Mouse (Mus musculus): ENCODE data around the gene Keap1.
"Not testable (repeated sequence)": the region's sequence is repeated elsewhere in the genome, so short reads cannot be mapped to it uniquely, and the experiment has no call there.

Gene Keap1

DNA sequence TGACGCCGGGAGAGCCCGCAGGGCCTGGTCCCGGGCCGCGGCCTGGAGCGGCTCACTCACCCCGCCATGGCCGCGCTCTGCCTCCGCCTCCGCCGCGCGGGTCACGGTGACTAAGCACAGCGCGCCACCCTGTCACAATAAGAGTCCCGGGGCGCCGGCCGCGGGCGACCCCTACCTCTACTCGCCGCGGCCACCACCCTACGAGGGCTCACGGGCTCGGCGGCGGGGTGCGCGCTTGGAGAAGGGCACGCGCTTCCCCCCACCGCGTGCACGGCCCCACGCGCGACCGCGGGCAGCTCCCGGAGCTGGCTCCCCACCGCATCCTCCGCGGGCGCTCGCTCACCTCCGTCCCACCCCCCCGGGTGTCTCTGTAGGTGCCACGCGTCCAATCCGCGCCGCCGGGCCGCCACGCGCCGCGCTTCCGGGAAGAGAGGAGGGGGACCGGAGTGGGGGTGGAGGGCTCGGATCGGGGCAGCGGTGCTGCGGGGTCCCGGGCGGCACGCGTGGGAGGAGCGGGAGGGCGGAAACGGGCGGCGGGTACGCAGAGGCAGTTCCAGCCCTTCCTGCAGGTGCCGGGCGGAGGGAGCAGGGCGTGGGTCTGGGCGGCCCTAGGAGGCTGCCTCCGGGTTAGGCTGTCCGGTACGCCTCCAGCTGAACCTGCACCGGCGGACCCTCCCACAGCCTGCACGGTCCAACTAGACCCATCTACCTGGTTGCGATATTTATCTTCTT lies at the start of gene Keap1:
Gene Keap1 (minus strand): TSS at position 629 of the 732 bp plus-strand sequence.
- no peak for DNase-seq (ENCODE audit: low read depth)

GRCm38 (mm10) chr9:21288404-21289336 lies 49.5 kb upstream of the Keap1 start:
- DNase-seq (ENCODE audit: low read depth) = no peak

GRCm38 (mm10) chr9:21287571-21288402 lies 48.6 kb upstream of the Keap1 start, which contains the start of gene Kri1:
Gene Kri1, minus strand, starts transcription at chr9:21287969.
- peak; percentile 95 for DNase-seq (ENCODE audit: low read depth)

GRCm38 (mm10) chr9:21286753-21287152 lies 47.6 kb upstream of the Keap1 start:
- no peak for DNase-seq (ENCODE audit: low read depth)

- DNase-seq (ENCODE audit: low read depth) = no peak
Observed at GRCm38 (mm10) chr9:21283994-21284393, 44.8 kb upstream of the Keap1 start.

- DNase-seq (ENCODE audit: low read depth) = no peak
Observed at GRCm38 (mm10) chr9:21283591-21283990, 44.4 kb upstream of the Keap1 start.

DNA sequence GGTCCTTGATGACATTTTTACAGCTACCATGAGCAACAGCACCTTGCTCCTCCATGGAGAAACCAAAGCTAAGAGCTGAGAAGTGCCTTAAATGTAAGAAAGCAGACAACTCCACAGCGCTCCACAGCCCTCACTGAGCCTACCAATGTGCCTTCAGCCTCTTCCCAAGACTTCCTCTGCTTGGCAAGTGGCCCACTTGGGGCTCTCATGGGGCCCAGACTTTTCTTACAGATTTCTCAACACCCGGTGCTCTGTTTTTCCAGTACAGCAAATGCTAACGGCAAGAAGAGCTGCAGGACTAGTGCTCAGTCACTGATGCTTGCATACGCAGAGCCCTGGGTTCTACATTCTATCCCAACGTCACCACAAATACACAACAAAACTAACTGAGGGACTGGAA lies 38.6 kb upstream of the Keap1 start:
- DNase-seq (ENCODE audit: low read depth) = no peak

DNA sequence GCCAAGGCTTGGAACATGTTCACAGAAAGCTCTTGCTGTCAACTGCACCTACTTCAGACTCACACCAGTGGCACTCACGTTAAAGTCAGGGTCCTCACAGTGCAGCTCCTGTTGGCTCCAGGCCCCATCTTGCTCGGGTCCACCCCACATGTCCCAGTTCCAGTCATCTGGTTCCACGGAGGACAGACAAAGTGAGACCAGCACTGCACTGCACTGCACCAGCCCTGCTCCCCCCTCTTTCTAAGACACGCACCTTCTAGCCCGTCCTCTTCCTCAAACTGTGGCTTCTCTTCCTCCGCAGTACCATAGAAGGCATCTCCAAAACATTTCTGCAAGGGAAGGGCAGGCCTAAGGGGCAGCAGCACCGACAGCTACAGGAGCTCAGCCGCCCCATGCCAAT lies 37.1 kb upstream of the Keap1 start:
- DNase-seq (ENCODE audit: low read depth) = no peak

GRCm38 (mm10) chr9:21275727-21276126 lies 36.6 kb upstream of the Keap1 start:
- DNase-seq (ENCODE audit: low read depth) = no peak

DNA sequence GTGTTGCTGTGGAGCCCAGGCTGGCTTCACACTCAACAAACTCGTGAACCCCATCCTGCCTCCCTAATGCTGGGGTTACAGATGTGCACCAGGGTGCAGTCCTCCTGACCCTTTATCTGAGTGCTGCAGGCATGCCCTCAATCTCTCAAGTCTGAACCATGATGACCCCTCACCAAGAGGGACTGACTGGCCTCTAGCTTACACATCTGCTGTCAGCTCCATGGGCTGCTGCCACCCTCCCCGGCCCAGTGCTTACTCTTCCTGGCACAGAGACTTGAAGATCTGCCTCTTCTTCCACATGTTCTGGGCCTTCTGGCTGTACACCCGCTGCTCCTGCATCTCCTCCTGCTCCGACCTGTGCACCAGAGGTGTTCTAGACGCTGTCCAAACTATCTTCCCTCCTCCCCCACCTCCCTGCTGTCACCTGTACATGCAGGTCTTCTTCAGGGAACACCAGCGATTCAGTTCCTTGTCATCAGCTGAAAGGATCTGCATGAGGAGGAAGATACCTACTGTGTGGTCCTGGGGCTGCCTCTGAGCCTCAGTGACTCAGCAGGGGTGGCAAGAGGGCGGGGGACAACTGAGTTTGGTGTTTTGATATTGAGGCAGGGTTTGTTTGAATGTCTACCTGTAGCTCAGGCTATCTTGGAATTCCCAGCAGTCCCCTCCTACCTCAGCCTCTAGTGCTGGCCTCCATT lies 36.0 kb upstream of the Keap1 start:
- DNase-seq (ENCODE audit: low read depth) = no peak

DNA sequence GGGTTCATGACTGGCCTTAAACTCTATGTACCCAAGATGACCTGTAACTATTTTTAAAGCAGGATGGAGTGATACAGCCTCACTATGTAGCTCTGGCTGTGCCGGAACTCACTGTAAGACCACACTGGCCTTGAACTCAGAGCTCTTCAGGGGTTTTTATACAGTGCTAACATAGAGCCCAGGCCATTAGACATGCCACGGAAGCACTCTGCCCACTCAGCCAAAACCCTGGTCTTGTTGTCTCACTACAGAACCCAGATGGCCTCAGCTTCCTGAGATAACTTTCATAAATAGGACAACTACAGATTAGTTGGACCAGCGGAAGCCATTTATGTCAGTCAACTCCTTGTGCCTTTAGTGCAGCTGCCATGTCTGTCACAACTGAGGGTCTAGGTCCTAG lies 35.2 kb upstream of the Keap1 start:
- DNase-seq (ENCODE audit: low read depth) = no peak

GRCm38 (mm10) chr9:21273520-21274228 lies 34.5 kb upstream of the Keap1 start:
- no peak for DNase-seq (ENCODE audit: low read depth)

- no peak for DNase-seq (ENCODE audit: low read depth)
Observed at GRCm38 (mm10) chr9:21273094-21273493, 33.9 kb upstream of the Keap1 start.

DNA sequence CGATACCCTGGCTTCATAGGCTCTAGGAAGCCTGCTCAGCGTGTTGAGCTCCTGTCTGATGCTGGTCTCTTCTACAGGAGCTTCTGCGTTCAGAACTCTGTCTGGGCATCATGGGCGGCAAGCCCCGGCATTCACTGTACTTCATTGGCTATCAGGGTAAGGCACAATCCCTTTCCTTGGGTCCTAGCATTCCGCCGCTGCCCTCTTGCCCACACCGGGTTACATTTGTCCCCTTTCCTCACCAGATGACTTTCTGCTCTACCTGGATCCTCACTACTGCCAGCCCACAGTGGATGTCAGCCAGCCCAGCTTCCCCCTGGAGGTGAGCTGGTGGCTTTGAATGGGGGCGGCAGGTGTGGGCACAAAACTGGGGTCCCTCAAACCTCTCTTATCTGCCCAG lies 33.2 kb upstream of the Keap1 start:
- DNase-seq (ENCODE audit: low read depth) = no peak

GRCm38 (mm10) chr9:21269590-21269989 lies 30.4 kb upstream of the Keap1 start:
- not testable (repeated sequence) for DNase-seq (ENCODE audit: low read depth)

DNA sequence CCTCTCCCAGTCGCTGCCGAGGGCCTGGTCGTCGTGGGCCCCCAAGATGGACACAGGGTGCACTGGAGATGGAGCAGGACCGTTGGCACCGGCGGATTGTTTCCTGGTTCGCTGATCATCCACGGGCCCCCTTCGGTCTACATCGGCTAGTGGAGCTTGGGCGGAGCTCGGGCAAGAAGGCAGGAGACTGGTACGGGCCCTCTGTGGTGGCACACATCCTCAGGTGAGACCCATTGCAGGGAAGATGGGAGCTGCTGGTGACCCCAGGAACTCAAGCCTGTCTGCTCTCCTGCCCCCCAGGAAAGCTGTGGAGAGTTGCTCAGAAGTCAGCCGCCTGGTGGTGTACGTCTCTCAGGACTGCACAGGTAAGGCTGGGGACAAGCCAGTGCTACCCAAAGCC lies 29.1 kb upstream of the Keap1 start:
- DNase-seq (ENCODE audit: low read depth) = no peak

DNA sequence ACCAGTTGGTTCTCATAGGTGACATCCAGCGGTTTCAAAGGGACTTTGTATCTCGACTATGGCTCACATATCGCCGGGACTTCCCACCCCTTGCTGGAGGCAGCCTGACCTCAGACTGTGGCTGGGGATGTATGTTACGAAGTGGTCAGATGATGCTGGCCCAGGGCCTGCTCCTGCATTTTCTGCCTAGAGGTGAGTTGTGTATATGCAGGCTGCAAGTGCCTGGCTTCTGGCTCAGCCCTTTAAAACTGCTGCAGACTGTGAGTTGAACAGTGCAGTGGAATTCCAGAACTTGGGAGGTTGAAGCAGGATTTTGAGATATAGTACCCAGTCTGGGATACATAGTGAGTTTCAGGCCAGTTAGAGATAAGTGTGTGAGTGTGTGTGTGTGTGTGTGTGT lies 27.7 kb upstream of the Keap1 start:
- no peak for DNase-seq (ENCODE audit: low read depth)

- no peak for DNase-seq (ENCODE audit: low read depth)
Observed at GRCm38 (mm10) chr9:21265611-21266010, 26.4 kb upstream of the Keap1 start.

DNA sequence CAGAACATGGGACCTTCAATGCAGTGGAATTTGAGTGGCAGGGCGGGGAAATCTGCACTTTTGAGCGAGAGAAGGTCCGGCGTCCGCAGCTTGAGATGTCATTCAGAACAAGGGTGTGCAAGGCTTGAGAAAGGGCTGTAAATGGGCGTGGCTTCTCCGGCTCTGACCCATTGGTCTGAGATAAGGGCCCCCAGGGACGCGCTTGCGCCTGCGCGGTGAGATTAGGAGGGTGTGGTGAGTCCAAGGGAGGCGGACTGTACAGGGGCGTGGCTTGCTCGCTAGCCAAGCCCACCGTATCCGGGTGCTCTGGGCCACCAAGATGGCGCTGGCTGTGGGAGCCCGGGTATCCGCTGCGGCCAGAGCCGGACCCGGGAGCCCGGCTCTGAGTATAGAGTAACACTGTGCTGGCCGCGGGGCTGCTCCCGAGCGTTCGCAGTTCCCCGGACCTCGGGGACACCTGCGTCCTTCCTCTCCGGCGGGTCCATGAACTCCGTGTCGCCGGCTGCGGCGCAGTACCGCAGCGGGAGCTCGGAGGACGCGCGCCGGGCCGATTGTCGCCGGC lies 25.9 kb upstream of the Keap1 start, which contains the start of gene Atg4d:
Gene Atg4d (plus strand): TSS at position 294 of the 562 bp plus-strand sequence.
- peak; percentile 96 for DNase-seq (ENCODE audit: low read depth)

GRCm38 (mm10) chr9:21264272-21264999 lies 25.3 kb upstream of the Keap1 start:
- DNase-seq (ENCODE audit: low read depth) = no peak

Data from fibroblast of lung, adult 2 months (primary cell).